Mouse (Mus musculus): ENCODE data around the gene Mfng.

The Mfng gene

DNA sequence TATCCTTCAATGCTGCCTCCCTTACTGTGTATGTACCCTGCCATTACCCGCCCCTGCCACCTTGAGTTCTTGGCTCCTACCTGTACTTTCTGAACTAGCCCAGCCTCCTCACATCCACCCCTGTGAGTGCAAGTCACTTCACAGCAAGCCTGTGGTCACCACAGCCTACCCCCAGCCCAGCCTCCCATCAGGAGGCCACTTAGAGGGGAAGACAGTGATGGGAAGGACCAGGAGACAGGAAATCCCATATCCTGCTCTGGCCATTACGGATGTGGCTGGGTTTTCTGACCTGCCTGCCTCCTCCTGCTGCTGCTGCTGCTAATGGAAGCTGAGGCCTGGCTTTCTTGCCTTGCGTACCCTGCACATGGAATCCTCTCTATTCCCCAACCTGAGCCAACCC is 14.8 kb upstream of the Mfng start:
- DNase-seq (ENCODE audit: low read depth, low spot score) = no peak

- DNase-seq (ENCODE audit: low read depth, low spot score) = no peak
These were observed 14.1 kb upstream of the Mfng start for GRCm38 (mm10) chr15:78787287-78787856.

GRCm38 (mm10) chr15:78786411-78786818 is 13.1 kb upstream of the Mfng start:
- DNase-seq (ENCODE audit: low read depth, low spot score) = no peak

- no peak for DNase-seq (ENCODE audit: low read depth, low spot score)
These were observed 12.7 kb upstream of the Mfng start for GRCm38 (mm10) chr15:78785961-78786360.

GRCm38 (mm10) chr15:78785258-78785657 is 12.0 kb upstream of the Mfng start:
- no peak for DNase-seq (ENCODE audit: low read depth, low spot score)

DNA sequence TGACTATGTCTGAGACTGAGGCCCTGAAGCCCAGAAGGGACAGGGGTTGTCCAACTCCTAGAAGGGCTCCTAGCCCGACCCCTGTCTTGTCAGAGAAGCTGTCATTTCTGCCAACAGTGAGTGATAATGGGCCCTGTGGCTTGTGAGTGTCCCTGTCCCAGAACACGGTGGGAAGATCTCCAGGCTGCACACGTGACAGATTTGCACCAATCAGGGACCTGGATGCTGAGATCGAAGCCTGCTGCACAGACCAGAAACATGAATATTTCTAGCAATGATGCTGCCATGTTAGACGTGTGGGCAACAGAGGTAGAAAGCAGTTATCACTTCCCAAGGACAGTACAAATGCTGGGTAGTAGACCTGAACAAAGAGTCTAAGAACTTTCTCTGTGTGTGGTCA is 11.2 kb upstream of the Mfng start:
- no peak for DNase-seq (ENCODE audit: low read depth, low spot score)

GRCm38 (mm10) chr15:78782348-78783103 is 9.3 kb upstream of the Mfng start:
- DNase-seq (ENCODE audit: low read depth, low spot score) = no peak

GRCm38 (mm10) chr15:78780908-78781307 is 7.6 kb upstream of the Mfng start:
- no peak for DNase-seq (ENCODE audit: low read depth, low spot score)

DNA sequence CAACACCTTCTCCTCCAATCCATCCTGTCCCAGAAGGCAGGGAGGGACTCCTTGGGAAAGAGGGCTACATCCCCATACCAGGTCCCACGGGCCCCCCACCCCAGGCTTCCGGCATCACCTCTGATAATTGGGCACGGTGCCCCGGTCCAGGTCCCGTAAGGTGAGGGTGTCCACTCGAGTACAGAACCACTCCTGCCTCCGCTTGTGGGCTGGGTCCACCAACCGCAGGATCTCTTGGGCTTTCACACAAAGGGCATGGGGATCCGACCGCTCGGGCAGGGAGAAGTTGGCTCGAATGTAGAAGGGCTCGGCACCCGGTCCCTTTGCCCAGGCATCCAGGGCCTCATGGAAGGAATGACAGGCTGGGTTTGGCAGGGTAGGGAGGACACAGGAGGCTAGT is 7.1 kb upstream of the Mfng start:
- DNase-seq (ENCODE audit: low read depth, low spot score) = no peak

- no peak for DNase-seq (ENCODE audit: low read depth, low spot score)
These were observed 6.4 kb upstream of the Mfng start for GRCm38 (mm10) chr15:78779690-78780089.

DNA sequence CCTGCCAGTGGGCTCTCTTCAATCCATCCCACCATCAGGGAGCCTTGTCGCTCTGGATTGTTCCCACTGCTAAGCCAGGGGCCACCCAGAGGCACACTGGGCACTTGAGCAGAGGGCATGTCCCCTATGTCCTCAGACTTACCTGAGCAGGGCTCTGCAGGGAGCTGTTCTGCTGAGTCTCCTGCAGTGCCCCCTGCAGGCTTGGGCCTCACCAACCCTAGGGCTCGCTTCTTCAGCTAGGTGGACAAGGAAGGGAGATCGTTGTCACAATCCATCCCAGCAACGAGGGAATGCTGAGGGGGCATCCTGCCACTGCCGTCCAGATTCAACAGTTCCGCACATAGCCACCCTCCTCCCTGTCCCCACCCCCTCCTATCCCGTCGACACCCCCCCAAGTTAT is 6.0 kb upstream of the Mfng start:
- no peak for DNase-seq (ENCODE audit: low read depth, low spot score)

- DNase-seq (ENCODE audit: low read depth, low spot score) = peak; percentile 95
These were observed 5.0 kb upstream of the Mfng start for GRCm38 (mm10) chr15:78778077-78778870.

- no peak for DNase-seq (ENCODE audit: low read depth, low spot score)
These were observed 419 bp downstream of the Mfng start for GRCm38 (mm10) chr15:78772856-78773255.

DNA sequence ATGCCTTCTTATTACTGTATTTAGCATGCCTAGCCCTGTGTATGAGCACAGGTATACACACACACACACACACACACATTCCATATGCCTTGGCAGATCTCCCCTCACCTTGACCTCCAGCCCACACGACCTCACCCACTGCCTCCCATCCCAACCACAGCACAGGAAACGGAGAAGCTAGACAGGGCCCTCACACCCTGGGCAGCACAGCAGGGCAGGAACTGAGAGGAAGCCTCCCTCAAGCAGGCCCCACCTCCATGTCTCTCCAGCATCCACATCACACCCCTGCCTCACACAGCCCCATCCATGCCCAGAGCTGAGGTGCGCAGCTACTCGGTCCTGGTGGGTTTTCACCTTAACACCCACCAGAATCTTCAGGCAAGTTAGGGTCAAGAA is 909 bp downstream of the Mfng start:
- DNase-seq (ENCODE audit: low read depth, low spot score) = no peak

GRCm38 (mm10) chr15:78771531-78772367 is 1.5 kb downstream of the Mfng start:
- peak; percentile 24 for DNase-seq (ENCODE audit: low read depth, low spot score)

GRCm38 (mm10) chr15:78770983-78771355 is 2.3 kb downstream of the Mfng start:
- peak; percentile 25 for DNase-seq (ENCODE audit: low read depth, low spot score)

DNA sequence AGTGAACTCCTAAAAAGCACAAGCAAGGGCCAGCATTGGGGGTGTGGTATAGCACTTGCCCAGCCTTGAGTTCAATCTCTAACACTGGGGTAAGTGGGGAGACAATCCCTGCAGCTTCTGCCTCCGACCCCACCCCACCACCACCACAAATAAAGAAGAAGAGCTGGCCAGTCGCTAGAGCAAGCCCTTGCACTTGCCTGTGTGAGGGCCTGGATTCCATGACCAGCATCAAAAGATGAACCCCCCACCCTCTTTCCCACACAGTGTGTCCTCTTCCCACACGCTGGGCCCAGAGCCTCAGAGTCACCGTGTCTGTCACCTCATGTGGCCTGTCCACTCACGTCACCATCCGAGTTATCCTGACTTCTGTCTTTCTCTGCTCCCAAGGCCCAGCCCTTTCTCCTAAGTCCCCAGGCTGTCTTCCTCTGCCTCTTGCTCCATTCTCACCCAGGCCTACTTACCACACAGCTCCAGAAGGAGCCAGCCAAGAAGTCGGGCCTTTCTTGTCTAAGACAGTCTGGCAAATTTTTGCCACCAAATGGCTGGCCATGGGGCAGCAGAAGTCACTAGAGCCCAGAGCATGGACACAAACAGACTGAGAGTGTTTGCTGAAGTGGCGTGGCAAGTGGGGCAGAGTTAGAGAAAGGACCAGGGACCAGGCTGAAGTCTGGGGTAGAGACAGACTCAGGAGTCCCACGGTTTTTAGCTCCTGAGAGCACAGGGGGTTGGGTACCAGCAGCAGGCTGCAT is 2.9 kb downstream of the Mfng start:
- no peak for DNase-seq (ENCODE audit: low read depth, low spot score)

- DNase-seq (ENCODE audit: low read depth, low spot score) = no peak
These were observed 4.2 kb downstream of the Mfng start for GRCm38 (mm10) chr15:78769064-78769463.

DNA sequence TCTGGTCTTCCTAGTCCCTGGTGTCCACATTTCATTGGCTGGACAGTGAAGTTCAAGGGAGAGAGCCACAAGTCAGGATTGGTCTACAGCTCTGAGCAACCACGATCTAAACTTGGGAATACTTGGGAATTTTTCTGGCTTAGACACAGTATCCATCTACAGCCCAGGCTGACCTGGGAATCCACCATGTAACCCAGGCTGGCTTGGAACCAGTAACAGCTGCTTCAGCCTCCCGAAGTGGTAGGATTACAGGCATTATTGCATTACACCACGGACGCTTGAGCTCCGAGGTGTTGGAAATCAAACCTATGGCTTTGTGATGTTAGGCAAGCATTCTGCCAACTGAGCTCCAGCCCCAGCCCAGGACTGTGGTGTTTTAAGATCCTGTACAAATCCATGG is 9.6 kb downstream of the Mfng start:
- DNase-seq (ENCODE audit: low read depth, low spot score) = no peak

- DNase-seq (ENCODE audit: low read depth, low spot score) = no peak
These were observed 10.1 kb downstream of the Mfng start for GRCm38 (mm10) chr15:78763210-78763609.

GRCm38 (mm10) chr15:78761112-78761511 is 12.2 kb downstream of the Mfng start:
- DNase-seq (ENCODE audit: low read depth, low spot score) = no peak

Measured in brain, adult 2 months (tissue).